Mouse (Mus musculus) megakaryocyte-erythroid progenitor cell, adult 5-6 weeks (primary cell): ENCODE measurements around the gene 1700092M07Rik. TPM values are rescaled to one million over a fixed set of nuclear protein-coding genes. Genes with fewer than 3 reads are reported as not detected.
A peak's percentile ranks its signal among the peaks of the same experiment; 100 is the strongest.

ENCODE experiments used
- ATAC-seq: replicated peaks from 2 replicates; pipeline ENCODE4 v1.8.0; 2016; ENCODE audit warnings: mild to moderate bottlenecking, inconsistent platforms; ENCODE audit not compliant: severe bottlenecking, poor library complexity, low FRiP score, low TSS enrichment
- total RNA-seq, 2 experiments: library from RNA; stranded (forward) in 1 of 2; stranded (reverse) in 1 of 2; fragments of 200-1000, 215-1000 nt in 1 of 2; fragments of >200 nt in 1 of 2; fragmentation: Nextera tagmentation in 1 of 2; gene quantifications; 2 replicates each; pipeline ENCODE4 v1.2.3; 2014 to 2017

The 1700092M07Rik gene
- total RNA-seq, 2 experiments from 2014 or later, result 2.0 to 3.8 TPM

- peak; percentile 90 for ATAC-seq
Observed at GRCm38 (mm10) chr19:8735389-8736159, 4.9 kb upstream of the 1700092M07Rik start, which contains the start of gene Wdr74. Wdr74 (plus strand) TSS chr19:8735827.

- peak; percentile 46 for ATAC-seq
Observed at GRCm38 (mm10) chr19:8736160-8736467, 4.4 kb upstream of the 1700092M07Rik start.

- no peak for ATAC-seq
Observed at GRCm38 (mm10) chr19:8738911-8739310, 1.6 kb upstream of the 1700092M07Rik start.

- no peak for ATAC-seq
Observed at GRCm38 (mm10) chr19:8739646-8740045, 872 bp upstream of the 1700092M07Rik start.

- ATAC-seq, result peak; percentile 92
Observed at GRCm38 (mm10) chr19:8741243-8741869, 838 bp downstream of the 1700092M07Rik start, which contains the start of gene Stx5a. Stx5a (plus strand) TSS chr19:8741413.

GRCm38 (mm10) chr19:8742176-8742575, 1.7 kb downstream of the 1700092M07Rik start:
- no peak for ATAC-seq

- no peak for ATAC-seq
Observed at GRCm38 (mm10) chr19:8745382-8745781, 4.9 kb downstream of the 1700092M07Rik start.

GRCm38 (mm10) chr19:8747368-8747767, 6.8 kb downstream of the 1700092M07Rik start:
- ATAC-seq, result no peak

- no peak for ATAC-seq
Observed at GRCm38 (mm10) chr19:8755652-8756051, 15.1 kb downstream of the 1700092M07Rik start.

GRCm38 (mm10) chr19:8756635-8757387, 16.3 kb downstream of the 1700092M07Rik start, which contains the start of gene Nxf1:
Nxf1 (plus strand) TSS chr19:8757073.
- ATAC-seq, result peak; percentile 80

GRCm38 (mm10) chr19:8757471-8757998, 17.0 kb downstream of the 1700092M07Rik start:
- ATAC-seq, result no peak

GRCm38 (mm10) chr19:8758899-8759298, 18.4 kb downstream of the 1700092M07Rik start:
- no peak for ATAC-seq

GRCm38 (mm10) chr19:8760757-8761156, 20.2 kb downstream of the 1700092M07Rik start:
- ATAC-seq, result no peak

GRCm38 (mm10) chr19:8763276-8763675, 22.8 kb downstream of the 1700092M07Rik start:
- ATAC-seq, result no peak

- ATAC-seq, result no peak
Observed at GRCm38 (mm10) chr19:8765562-8765961, 25.0 kb downstream of the 1700092M07Rik start.

GRCm38 (mm10) chr19:8770567-8771270, 30.2 kb downstream of the 1700092M07Rik start, which contains the start of gene Tmem223:
Tmem223 (plus strand) TSS chr19:8770996.
- ATAC-seq, result peak; percentile 58

GRCm38 (mm10) chr19:8772996-8773395, 32.5 kb downstream of the 1700092M07Rik start:
- peak; percentile 34; the same call in 1 of the 2 replicates for ATAC-seq

- ATAC-seq, result no peak
Observed at GRCm38 (mm10) chr19:8773409-8773808, 32.9 kb downstream of the 1700092M07Rik start.
